Mouse (Mus musculus) cerebellum, postnatal 10 days (tissue): ENCODE data around the gene Ttll13.

Experiments used
- DNase-seq, 2 experiments: peaks; one replicate each; pipeline ENCODE4 v3.0.0; 2021; ENCODE audit warnings: mixed read lengths in 2 of 2

Ttll13 gene

DNA sequence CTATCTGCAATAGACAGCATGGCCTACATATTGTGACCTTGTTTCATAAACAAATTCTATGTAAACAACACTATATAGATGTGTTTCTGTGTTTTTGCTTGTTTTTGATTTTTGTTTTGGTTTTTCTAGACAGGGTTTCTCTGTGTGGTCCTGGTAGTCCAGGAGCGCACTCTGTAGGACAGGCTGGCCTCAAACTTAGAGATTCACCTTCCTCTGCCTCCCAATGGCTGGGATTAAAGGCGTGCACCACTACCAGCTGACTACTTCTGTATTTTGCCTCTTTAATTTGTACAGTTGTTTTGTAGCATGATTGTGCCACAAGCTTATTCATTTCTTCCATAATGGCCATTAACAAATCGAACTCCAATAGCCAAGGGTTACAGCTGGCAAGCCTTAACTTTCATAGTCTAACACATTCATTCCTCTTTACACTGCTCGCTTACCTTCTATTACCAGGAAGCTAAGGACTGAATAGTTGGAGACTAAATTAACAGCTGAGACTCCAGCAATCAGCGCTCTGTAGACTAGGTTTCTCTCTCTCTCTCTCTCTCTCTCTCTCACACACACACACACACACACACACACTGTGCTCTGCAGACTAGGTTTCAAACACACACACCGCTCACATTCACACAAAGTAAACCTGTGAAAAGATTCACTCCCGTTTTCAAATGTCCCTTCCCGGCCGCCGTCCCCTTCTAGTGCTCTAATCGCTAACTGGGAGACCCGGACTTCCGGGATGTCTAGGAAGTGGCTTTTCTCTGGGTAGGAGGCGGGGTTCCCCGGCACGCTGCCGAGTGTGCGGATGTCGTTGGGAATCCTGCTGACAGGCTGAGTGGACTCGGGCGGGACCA, 22.9 kb downstream of the Ttll13 start, which contains the start of gene Vps33b:
Gene Vps33b, plus strand, starts transcription at position 753 of the 854 bp plus-strand sequence.
- DNase-seq, result peak; percentile 99 to 100

DNA sequence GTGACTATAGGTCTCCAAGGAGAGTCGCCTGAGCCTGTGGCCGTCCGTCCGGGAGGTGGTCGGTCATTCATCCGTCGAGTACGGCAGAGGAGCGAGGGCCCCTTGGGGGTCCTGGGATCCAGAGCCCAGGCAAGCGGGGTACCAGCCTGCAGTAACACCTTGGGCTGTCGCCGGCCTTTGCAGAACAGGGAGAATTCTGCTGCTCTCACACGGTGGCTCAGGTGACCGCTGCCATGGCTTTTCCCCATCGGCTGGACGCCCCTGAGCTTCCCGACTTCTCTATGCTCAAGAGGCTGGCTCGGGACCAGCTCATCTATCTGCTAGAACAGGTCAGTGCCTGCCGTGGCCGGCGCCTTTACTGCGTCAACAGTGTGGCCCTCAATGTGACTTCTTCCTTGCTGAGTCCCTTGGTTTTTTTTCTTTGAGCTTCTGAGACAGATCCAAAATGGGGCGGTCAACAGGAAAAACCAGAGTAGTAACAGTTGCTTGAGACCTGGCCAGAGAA, 23.6 kb downstream of the Ttll13 start:
- DNase-seq, result peak; percentile 71 to 82

DNA sequence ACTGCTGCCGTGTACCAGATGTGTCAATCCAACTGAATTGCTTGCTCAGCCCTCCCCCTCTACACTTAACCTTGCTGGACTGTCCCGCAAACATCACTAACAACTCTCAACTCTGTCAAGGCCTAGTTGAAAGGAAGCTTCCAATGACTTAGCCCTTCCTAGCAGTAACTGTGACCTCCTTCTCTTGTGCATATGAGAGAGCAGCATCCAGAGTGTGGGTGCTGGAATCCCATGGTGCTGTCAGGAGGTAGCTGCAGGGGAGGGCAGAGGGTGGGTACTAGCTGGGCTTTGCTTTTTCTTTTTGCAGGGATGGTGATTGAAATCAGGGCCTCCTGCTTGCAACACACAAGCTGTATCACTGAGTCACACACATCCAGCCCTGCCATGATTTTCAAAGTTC, 27.3 kb downstream of the Ttll13 start:
- no peak for DNase-seq

DNA sequence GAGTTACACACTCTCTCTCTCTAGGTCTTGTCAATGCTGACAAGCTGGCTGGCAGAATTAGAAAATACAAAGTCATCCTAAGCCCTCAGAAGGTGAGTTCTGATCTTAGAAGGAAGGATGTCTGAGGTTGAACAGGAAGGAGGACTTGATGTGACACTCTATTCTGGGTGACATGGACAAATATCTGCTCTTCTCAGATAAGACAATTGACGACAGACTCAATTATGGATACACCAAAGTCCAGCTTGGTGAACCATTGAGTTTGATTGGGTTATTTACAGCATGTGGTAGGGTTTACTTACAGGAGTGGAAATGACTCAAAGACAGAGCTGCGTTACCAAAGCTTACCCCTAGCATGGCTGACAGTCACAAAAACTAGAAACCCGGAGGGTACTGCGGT, 30.2 kb downstream of the Ttll13 start:
- DNase-seq, result no peak

- DNase-seq, result no peak
These were observed 33.9 kb downstream of the Ttll13 start for GRCm38 (mm10) chr7:80280032-80280431.

- DNase-seq, result no peak
These were observed 34.8 kb downstream of the Ttll13 start for GRCm38 (mm10) chr7:80280998-80281397.

- DNase-seq, result no peak
These were observed 35.5 kb downstream of the Ttll13 start for GRCm38 (mm10) chr7:80281646-80282045.

- DNase-seq, result no peak
These were observed 37.2 kb downstream of the Ttll13 start for GRCm38 (mm10) chr7:80283226-80283918.

DNA sequence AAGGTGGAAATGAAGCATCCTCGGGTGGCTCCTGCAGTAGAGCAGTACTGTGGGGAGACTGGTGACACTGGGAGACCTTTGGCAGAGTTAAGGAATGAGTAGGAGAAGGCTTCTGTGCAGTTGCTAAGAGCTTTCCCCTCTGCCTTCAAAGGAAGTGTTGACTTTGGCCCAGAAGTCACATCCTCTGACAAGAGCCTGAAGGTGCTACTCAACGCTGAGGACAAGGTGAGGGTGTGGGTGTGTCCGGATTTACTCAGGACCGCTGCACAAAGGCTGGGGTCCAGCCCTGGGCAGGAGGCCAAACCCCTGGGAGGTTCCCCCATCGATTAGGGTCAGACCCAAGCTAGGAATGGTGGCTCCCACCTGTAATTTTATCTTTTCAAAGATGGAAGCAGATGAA, 38.2 kb downstream of the Ttll13 start:
- no peak for DNase-seq

- no peak for DNase-seq
These were observed 39.5 kb downstream of the Ttll13 start for GRCm38 (mm10) chr7:80285725-80286124.

- no peak for DNase-seq
These were observed 41.6 kb downstream of the Ttll13 start for GRCm38 (mm10) chr7:80287736-80288135.

DNA sequence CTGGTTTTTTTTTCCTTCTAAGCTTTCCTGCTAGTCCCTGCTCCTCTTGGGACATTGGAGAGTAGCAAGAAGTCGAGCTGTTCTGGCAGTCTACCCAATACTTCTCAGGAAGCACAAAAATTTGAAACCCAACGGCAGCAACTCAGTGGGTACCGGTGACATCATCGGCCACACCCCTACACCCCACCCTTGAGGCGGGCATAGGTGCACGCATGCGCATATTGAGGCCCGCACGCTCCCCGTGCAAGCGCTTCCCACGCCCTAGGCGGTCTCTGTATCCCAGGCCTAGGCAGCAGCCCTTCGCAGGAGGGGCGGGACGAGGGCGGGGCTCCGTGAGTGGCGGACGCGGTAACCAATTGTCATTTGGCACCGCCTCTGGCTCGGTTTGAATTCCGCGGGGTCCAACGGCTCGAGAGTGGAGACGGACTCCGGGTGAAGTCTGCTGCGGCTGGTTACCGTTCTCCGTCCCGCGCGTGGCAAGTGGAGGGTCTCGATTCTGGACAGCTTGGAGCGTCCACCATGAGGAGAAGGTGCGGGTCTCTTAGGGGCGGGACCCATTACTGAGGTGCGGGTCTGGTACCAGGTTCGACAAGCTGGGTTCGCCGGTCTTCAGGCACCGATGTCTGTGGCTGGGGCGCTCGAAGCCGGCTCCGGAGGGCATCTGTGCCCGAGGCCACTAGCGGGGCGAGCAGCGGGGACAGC, 48.0 kb downstream of the Ttll13 start, which contains the start of gene Prc1:
Gene Prc1, plus strand, starts transcription at position 389 of the 702 bp plus-strand sequence.
- DNase-seq, result peak; percentile 98 to 99

DNA sequence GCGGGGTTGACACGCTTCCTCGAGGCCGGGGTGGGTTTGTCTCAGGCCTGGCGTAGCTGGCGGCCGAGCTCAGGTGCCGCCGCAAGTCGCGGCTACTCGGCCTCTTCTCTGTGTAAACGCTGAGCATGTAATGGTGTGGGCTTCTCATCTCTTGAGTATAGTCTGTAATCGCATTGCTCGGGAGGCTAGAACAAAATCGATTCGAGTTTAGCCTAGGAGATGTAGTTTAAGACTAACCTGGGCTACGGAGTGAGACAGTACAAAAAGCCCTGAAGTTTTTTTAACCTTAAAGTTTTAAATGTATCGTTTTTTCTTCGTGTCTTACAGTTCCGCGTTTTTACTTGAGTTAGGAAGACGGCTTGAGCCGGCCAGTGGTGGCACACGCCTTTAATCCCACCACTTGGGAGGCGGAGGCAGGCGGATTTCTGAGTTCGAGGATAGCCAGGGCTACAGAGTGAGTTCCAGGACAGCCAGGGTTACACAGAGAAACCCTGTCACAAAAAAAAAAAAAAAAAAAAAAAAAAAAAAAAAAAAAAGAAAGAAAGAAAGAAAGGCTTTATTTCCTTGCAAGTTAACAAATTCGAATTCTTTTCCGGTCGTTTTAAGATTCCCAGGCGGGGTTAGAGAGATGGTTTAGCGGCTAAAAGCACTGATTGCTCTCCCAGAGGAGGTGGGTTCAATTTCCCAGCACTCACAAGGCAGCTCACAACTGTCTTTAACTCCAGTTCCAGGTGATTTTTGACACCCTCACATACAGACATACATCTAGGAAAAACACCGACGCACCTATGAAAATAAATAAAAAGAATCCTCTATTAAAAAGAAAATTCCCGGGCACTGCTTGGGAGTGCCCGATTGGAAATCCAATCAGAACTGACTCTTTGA, 48.8 kb downstream of the Ttll13 start:
- DNase-seq, result peak; percentile 15 to 17

DNA sequence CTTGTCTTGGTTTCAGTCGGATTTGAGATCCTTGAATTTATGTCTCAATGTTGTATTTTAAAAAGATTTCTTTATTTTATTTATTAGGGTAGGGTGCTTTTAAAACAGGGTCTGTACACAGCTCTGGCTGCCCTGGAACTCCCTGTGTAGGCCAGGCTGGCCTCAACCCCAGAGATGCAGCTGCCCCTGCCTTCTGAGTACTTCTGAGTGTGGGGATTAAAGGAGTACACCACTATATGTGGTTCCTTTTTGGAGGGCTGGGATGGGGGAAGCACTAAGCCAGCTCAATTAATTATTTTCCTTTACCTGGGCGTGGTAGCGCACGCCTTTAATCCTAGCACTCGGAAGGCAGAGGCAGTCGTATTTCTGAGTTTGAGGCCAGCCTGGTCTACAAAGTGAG, 50.3 kb downstream of the Ttll13 start:
- no peak for DNase-seq

DNA sequence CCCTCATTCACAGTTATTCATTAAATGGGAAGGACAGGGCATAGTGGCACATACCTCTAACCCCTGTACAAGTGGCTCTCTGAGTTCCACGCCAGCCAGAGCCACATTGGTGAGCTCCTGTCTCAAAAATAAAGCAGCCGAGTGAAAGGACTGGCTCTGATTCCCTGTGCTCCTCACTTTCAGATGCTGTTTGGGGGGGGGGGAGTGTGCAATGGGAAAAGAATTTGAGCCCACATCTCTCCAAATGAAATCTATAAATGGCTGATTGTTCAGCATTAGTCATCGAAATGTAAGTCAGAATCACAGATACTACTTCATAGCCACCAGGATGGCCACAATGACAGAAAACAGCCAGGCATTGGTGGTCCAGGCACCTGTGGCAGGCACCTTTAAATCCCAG, 50.9 kb downstream of the Ttll13 start:
- DNase-seq, result no peak

DNA sequence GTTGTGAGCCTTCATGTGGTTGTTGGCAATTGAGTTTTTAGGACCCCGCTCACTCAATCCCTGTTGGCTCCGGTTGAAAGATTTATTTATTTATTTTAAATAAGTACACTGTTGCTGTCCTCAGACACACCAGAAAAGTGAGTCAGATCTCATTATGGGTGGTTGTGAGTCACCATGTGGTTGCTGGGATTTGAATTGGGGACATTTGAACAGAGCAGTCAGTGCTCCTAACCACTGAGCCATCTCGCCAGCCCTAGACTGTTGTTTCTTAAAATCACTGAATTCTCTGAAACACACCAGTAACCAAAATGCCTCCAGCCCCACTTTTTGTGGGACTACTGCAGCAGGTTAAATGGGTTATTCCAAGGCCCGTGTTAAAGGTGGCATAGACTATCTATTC, 52.6 kb downstream of the Ttll13 start:
- no peak for DNase-seq

DNA sequence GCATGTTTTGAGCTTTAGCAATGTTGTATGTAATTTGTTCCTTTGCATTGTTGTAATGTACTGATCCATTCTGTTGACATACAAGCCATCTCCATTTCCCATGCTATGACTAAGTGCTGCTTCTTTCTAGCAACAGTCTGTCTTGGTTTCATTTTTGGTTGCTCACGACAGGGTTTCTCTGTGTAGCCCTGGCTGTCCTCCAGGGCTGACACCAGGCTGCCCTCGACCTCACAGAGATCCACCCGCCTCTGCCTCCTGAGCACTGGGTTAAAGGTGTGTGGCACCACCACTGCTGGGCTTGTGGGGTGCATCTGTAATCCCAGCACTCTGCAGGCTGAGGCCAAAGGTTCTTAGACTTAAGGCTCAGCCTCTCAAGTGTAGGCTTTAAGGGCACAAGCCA, 53.4 kb downstream of the Ttll13 start:
- no peak for DNase-seq

GRCm38 (mm10) chr7:80301522-80301921, 55.3 kb downstream of the Ttll13 start:
- DNase-seq, result no peak

GRCm38 (mm10) chr7:80307766-80308165, 61.6 kb downstream of the Ttll13 start:
- no peak for DNase-seq
